ENCODE assay signal across 9 mouse cellular contexts in genomic region chr4:153377981-153378380, GRCm38 (mm10).
DNase-seq lines count a peak whose midpoint lies in the region; ATAC-seq and TF ChIP-seq lines count a peak whose summit lies in the region.
"Had no signal": no experiment of that assay in that cellular context is flagged by ENCODE, and none has a peak within 500 bp of the region (broad histone marks: within the 10 kb centered on the region; RNA-seq: fewer than 3 reads in every experiment).

No protein-coding gene starts in this region.

- H3K4me2 ChIP-seq in forebrain, embryonic 16.5 days (ENCODE audit: low read length) = no peak overlapping the region
- H3K4me2 ChIP-seq: midbrain, embryonic 12.5 days had no signal

- ATAC-seq in forebrain, embryonic 16.5 days = 0 out of 2 replicates have a peak, but pooled peaks have one; percentile 15

- H3K27ac ChIP-seq in forebrain, embryonic 16.5 days (ENCODE audit: low read length) = no peak overlapping the region
- H3K27ac ChIP-seq in layer of hippocampus, adult 2 months = no peak overlapping the region
- H3K27ac ChIP-seq: midbrain, embryonic 12.5 days had no signal

- peak; percentile 1 to 3 for DNase-seq in heart, postnatal 36 days
- no peak for DNase-seq in heart, adult 8-10 months (ENCODE audit: low spot score)
- peak; percentile 83 for DNase-seq in brain, adult 2 months (ENCODE audit: low read depth, low spot score)
- peak; percentile 26 to 54 for DNase-seq in layer of hippocampus, adult 2 months (ENCODE audit: low spot score in 2 of 2)
- DNase-seq in right cerebral cortex, adult 18-20 months = peak; percentile 46
- no peak for DNase-seq in thymus, postnatal 36 days
- no peak for DNase-seq in gastrocnemius, adult 8-10 months (ENCODE audit: low spot score in 2 of 2)

- intact Hi-C loops in heart, postnatal 36 days (cut with DNase I) = no loop called here

- H3K9ac ChIP-seq in forebrain, embryonic 16.5 days (replicated peaks; ENCODE audit: low read depth, low read length) = no peak overlapping the region
- H3K9ac ChIP-seq: midbrain, embryonic 12.5 days had no signal

- no peaks in the 10 kb centered on the region for H3K4me1 ChIP-seq in forebrain, embryonic 16.5 days (replicated peaks; ENCODE audit: control insufficient read depth, insufficient read depth, low read length)

- no peaks in the 10 kb centered on the region for H3K36me3 ChIP-seq in forebrain, embryonic 16.5 days (ENCODE audit: control insufficient read depth, insufficient read depth)
- H3K36me3 ChIP-seq: midbrain, embryonic 12.5 days had no signal

- 20% methylated on average over 6 of the region's 6 CpGs for WGBS in forebrain, embryonic 16.5 days

- H3K9me3 ChIP-seq in forebrain, embryonic 16.5 days (ENCODE audit: control insufficient read depth, low read length) = no peaks in the 10 kb centered on the region
- H3K9me3 ChIP-seq: midbrain, embryonic 12.5 days had no signal

- H3K27me3 ChIP-seq in forebrain, embryonic 16.5 days (replicated peaks; ENCODE audit: control insufficient read depth, insufficient read depth, low read length) = no peaks in the 10 kb centered on the region
- H3K27me3 ChIP-seq: midbrain, embryonic 12.5 days had no signal

- H3K4me3 ChIP-seq in forebrain, embryonic 16.5 days (replicated peaks; ENCODE audit: low read length) = no peak overlapping the region
- no peak overlapping the region for H3K4me3 ChIP-seq in layer of hippocampus, adult 2 months
- H3K4me3 ChIP-seq: midbrain, embryonic 12.5 days had no signal

- peak; percentile 84 for TF ChIP-seq CTCF in layer of hippocampus, adult 2 months (conservative IDR thresholded peaks at IDR 0.05)

Comparison
In these comparisons a context has a peak if more than half of its experiments do, and no peak if none do; other contexts are left out.
1. DNase-seq: peak in heart, postnatal 36 days (2 of 2), brain, adult 2 months (single experiment), layer of hippocampus, adult 2 months (2 of 2) and right cerebral cortex, adult 18-20 months (single experiment); none in heart, adult 8-10 months (single experiment), thymus, postnatal 36 days (0 of 2) and gastrocnemius, adult 8-10 months (0 of 2).